Mouse (Mus musculus): ENCODE results near the gene Fam172a. TPM values are rescaled to one million over a fixed set of nuclear protein-coding genes. Genes with fewer than 3 reads are reported as not detected.
"Not testable (repeated sequence)": the region's sequence is repeated elsewhere in the genome, so short reads cannot be mapped to it uniquely, and the experiment has no call there.

The Fam172a gene
- polyA plus RNA-seq (2015; fragmentation: Nextera tagmentation; extraction: Ambion mirVana): 37.1 and 37.3 TPM in 2 replicates

- not testable (repeated sequence) for H3K36me3 ChIP-seq; H3K4me3 ChIP-seq (replicated peaks); H3K9ac ChIP-seq; ATAC-seq (ENCODE audit: insufficient number of reproducible peaks, low FRiP score, low TSS enrichment, low read depth); H3K27ac ChIP-seq (replicated peaks); H3K4me1 ChIP-seq; H3K4me2 ChIP-seq (replicated peaks); H3K9me3 ChIP-seq (replicated peaks); H3K27me3 ChIP-seq
- no CpG with 5 or more reads among the region's 6 CpGs for WGBS
Observed at GRCm38 (mm10) chr13:77701733-77702132, at the start of gene Fam172a. Gene Fam172a, plus strand, starts transcription at chr13:77702033.

DNA sequence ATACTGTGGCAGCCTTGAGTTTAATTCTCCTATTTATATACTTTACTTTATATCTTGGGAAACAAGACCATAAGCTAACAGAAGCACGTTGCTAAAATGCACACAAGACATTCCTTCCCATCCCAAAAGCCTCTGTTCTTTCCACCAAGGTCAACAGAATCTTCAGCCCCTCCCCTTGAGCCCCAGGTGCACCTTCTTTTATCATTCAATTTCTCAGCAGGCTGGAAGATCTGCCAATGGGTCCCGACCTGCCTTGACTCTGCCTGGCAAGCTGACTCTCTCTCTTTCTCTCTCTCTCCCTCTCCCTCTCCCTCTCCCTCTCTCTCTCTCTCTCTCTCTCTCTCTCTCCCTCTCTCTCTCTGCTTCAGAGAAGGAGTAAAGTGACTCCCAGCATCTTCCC lies 13.2 kb upstream of the Fam172a start:
- no peaks in the 10 kb centered on the region for H3K4me1 ChIP-seq
- 26% methylated on average over 2 of the region's 2 CpGs for whole genome bisulfite sequencing
- no peak overlapping the region for H3K9ac ChIP-seq
- H3K4me3 ChIP-seq (replicated peaks): no peak overlapping the region
- H3K36me3 ChIP-seq: no peaks in the 10 kb centered on the region
- ATAC-seq (ENCODE audit: insufficient number of reproducible peaks, low FRiP score, low TSS enrichment, low read depth): no peak
- H3K27me3 ChIP-seq: no peaks in the 10 kb centered on the region
- H3K4me2 ChIP-seq (replicated peaks): no peak overlapping the region
- H3K9me3 ChIP-seq (replicated peaks): no peaks in the 10 kb centered on the region
- no peak overlapping the region for H3K27ac ChIP-seq (replicated peaks)

DNA sequence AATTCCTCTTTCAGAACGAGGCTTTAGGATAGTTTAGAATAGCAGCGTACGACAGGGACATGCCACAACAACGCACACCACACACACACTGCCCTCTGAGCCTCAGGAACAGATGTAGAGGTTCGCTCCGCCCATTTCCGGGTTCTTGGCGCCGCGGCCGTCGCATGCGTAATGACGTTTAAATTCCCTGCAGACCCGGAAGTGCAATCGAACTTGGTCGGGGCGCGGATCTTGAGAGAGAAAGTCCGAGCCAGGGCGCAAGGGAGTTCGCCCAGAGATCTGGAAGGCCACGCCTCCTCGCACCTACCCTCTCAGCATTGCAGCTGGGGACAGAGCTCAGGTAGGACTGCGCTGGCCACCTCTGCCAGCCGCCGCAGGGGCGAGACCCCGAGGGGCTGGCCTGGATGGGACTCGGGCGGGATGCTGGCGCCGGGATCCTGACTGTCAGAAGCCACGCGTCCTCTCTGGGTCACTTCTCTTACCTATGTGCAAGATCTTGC lies 6.7 kb downstream of the Fam172a start:
- Histone ChIP-seq H3K9me3 (replicated peaks) (no peaks in the 10 kb centered on the region), H3K4me3 (replicated peaks) (peak overlapping the region; percentile 84), H3K4me2 (replicated peaks) (peak overlapping the region; percentile 60), H3K4me1 (peaks cover 9% of the 10 kb centered on the region), H3K27ac (replicated peaks) (peak overlapping the region; percentile 30; the same call in 1 of the 2 replicates), H3K9ac (peak overlapping the region; percentile 58), H3K36me3 (no peaks in the 10 kb centered on the region), H3K27me3 (no peaks in the 10 kb centered on the region)
- under 1% methylated on average over 35 of the region's 35 CpGs for WGBS
- ATAC-seq (ENCODE audit: insufficient number of reproducible peaks, low FRiP score, low TSS enrichment, low read depth): peak; percentile 93

DNA sequence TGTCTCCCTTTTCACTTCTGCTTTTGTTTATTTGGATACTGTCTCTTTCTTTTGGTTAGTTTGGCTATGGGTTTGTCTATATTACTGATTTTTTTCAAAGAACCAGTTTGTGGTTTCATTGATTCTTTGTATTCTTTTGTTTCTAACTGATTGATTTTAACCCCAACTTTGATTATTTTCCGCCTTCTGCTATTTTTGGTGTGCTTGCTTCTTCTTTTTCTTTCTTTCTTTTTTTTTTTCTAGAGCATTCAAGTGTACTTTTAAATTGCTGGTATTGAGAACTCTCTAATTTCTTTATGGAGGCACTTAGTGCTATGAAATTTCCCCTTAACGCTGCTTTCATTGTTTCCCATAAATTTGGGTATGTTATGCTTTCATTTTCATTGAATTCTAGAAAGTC lies 15.7 kb downstream of the Fam172a start:
- Histone ChIP-seq H3K4me3 (replicated peaks) (no peak overlapping the region), H3K36me3 (no peaks in the 10 kb centered on the region), H3K27ac (replicated peaks) (no peak overlapping the region), H3K4me1 (no peaks in the 10 kb centered on the region), H3K9me3 (replicated peaks) (no peaks in the 10 kb centered on the region), H3K27me3 (no peaks in the 10 kb centered on the region), H3K9ac (no peak overlapping the region), H3K4me2 (replicated peaks) (no peak overlapping the region)
- 89% methylated on average over 2 of the region's 2 CpGs for WGBS
- no peak for ATAC-seq (ENCODE audit: insufficient number of reproducible peaks, low FRiP score, low TSS enrichment, low read depth)

DNA sequence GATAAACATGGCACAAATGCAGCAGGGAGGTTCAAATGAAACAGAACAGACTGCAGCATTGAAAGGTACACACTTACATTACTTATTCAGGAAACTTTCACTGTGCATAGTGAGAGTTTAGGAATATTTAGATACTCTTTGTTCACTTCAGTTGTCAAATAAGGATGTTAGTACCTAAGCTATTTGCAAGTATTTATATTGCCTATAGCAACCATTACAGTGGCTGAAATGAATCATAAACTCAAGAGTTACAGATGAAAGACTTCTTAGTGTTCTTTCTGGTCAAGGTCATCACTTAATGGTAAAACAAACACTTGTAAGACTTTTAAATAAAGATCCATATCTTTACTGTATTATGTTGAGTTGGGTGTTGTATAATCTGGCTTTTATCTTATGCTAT lies 41.0 kb downstream of the Fam172a start:
- Histone ChIP-seq H3K4me1 (no peaks in the 10 kb centered on the region), H3K4me2 (replicated peaks) (no peak overlapping the region), H3K27me3 (no peaks in the 10 kb centered on the region), H3K27ac (replicated peaks) (no peak overlapping the region), H3K4me3 (replicated peaks) (no peak overlapping the region), H3K9ac (no peak overlapping the region), H3K9me3 (replicated peaks) (no peaks in the 10 kb centered on the region), H3K36me3 (no peaks in the 10 kb centered on the region)
- ATAC-seq (ENCODE audit: insufficient number of reproducible peaks, low FRiP score, low TSS enrichment, low read depth): no peak

DNA sequence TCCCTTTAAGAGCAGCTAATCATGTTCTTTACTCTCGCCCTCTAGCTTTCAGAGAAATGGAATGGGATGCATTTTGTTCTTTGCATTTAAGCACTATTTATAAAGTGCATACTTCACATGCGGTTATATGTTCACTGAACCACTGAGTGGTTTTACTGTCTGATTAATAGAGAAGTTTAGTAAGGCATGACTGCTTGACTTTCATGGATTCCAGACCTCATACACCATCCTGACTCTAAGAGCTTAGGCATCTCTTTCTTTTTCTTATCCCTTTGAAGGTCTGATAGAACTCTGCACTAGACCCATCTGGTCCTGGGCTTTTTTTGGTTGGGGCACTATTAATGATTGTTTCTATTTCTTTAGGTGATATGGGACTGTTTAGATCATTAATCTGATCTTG lies 75.8 kb downstream of the Fam172a start:
- H3K4me3 ChIP-seq (replicated peaks): no peak overlapping the region
- H3K4me2 ChIP-seq (replicated peaks): no peak overlapping the region
- H3K9ac ChIP-seq: no peak overlapping the region
- H3K27ac ChIP-seq (replicated peaks): no peak overlapping the region
- H3K27me3 ChIP-seq: no peaks in the 10 kb centered on the region
- H3K9me3 ChIP-seq (replicated peaks): no peaks in the 10 kb centered on the region; the same call in 1 of the 2 replicates
- no peaks in the 10 kb centered on the region for H3K36me3 ChIP-seq
- 70% methylated on average over 2 of the region's 2 CpGs for WGBS
- ATAC-seq (ENCODE audit: insufficient number of reproducible peaks, low FRiP score, low TSS enrichment, low read depth): no peak
- H3K4me1 ChIP-seq: no peaks in the 10 kb centered on the region

GRCm38 (mm10) chr13:77807341-77807740 lies 105.5 kb downstream of the Fam172a start:
- not testable (repeated sequence) for H3K27ac ChIP-seq (replicated peaks); H3K4me1 ChIP-seq; H3K4me2 ChIP-seq (replicated peaks); H3K9me3 ChIP-seq (replicated peaks); H3K36me3 ChIP-seq; H3K4me3 ChIP-seq (replicated peaks); H3K27me3 ChIP-seq; ATAC-seq (ENCODE audit: insufficient number of reproducible peaks, low FRiP score, low TSS enrichment, low read depth); H3K9ac ChIP-seq
- WGBS: 91% methylated on average over 2 of the region's 2 CpGs

DNA sequence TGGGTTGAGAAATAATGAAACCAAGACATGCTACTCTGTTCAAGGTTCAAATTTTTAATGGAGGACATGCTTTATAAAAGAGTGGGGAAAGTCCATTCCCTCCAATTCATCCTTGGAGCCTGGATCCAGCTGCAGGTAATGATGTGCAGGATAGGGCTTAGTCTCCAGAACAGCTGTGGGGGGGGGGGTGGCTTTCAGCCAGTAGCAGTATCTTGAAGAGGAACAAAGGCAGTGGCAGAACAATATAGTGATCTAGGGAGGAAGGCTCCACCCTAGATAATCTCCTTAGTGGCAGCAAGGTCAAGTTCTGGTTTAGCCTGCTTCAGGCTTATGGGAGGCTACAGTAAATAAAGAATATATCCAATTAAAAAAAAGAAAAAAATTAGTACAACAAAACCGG lies 108.6 kb downstream of the Fam172a start:
- Histone ChIP-seq H3K4me2 (replicated peaks) (no peak overlapping the region), H3K4me1 (no peaks in the 10 kb centered on the region), H3K4me3 (replicated peaks) (no peak overlapping the region), H3K36me3 (no peaks in the 10 kb centered on the region), H3K27me3 (no peaks in the 10 kb centered on the region), H3K27ac (replicated peaks) (no peak overlapping the region), H3K9me3 (replicated peaks) (no peaks in the 10 kb centered on the region), H3K9ac (no peak overlapping the region)
- ATAC-seq (ENCODE audit: insufficient number of reproducible peaks, low FRiP score, low TSS enrichment, low read depth): no peak
- WGBS: 87% methylated on average over 1 of the region's 1 CpGs

- H3K27ac ChIP-seq (replicated peaks): no peak overlapping the region
- no peak for ATAC-seq (ENCODE audit: insufficient number of reproducible peaks, low FRiP score, low TSS enrichment, low read depth)
- 83% methylated on average over 4 of the region's 4 CpGs for WGBS
- no peak overlapping the region for H3K4me2 ChIP-seq (replicated peaks)
- H3K9me3 ChIP-seq (replicated peaks): no peaks in the 10 kb centered on the region
- H3K36me3 ChIP-seq: no peaks in the 10 kb centered on the region
- no peak overlapping the region for H3K4me3 ChIP-seq (replicated peaks)
- H3K9ac ChIP-seq: no peak overlapping the region
- no peaks in the 10 kb centered on the region for H3K27me3 ChIP-seq
- no peaks in the 10 kb centered on the region for H3K4me1 ChIP-seq
Observed at GRCm38 (mm10) chr13:77826138-77826537, 124.3 kb downstream of the Fam172a start.

- H3K9me3 ChIP-seq (replicated peaks): no peaks in the 10 kb centered on the region
- 87% methylated on average over 2 of the region's 2 CpGs for WGBS
- H3K4me3 ChIP-seq (replicated peaks): no peak overlapping the region
- no peak for ATAC-seq (ENCODE audit: insufficient number of reproducible peaks, low FRiP score, low TSS enrichment, low read depth)
- H3K9ac ChIP-seq: no peak overlapping the region
- H3K27ac ChIP-seq (replicated peaks): no peak overlapping the region
- no peak overlapping the region for H3K4me2 ChIP-seq (replicated peaks)
- no peaks in the 10 kb centered on the region for H3K4me1 ChIP-seq
- no peaks in the 10 kb centered on the region for H3K27me3 ChIP-seq
- no peaks in the 10 kb centered on the region for H3K36me3 ChIP-seq
Observed at GRCm38 (mm10) chr13:77843017-77843654, 141.3 kb downstream of the Fam172a start.

GRCm38 (mm10) chr13:77848868-77849267 lies 147.0 kb downstream of the Fam172a start:
- Histone ChIP-seq H3K36me3 (no peaks in the 10 kb centered on the region), H3K27ac (replicated peaks) (no peak overlapping the region), H3K4me3 (replicated peaks) (no peak overlapping the region), H3K4me2 (replicated peaks) (no peak overlapping the region), H3K27me3 (no peaks in the 10 kb centered on the region), H3K4me1 (no peaks in the 10 kb centered on the region), H3K9ac (no peak overlapping the region), H3K9me3 (replicated peaks) (no peaks in the 10 kb centered on the region)
- ATAC-seq (ENCODE audit: insufficient number of reproducible peaks, low FRiP score, low TSS enrichment, low read depth): no peak
- 73% methylated on average over 4 of the region's 4 CpGs for WGBS

DNA sequence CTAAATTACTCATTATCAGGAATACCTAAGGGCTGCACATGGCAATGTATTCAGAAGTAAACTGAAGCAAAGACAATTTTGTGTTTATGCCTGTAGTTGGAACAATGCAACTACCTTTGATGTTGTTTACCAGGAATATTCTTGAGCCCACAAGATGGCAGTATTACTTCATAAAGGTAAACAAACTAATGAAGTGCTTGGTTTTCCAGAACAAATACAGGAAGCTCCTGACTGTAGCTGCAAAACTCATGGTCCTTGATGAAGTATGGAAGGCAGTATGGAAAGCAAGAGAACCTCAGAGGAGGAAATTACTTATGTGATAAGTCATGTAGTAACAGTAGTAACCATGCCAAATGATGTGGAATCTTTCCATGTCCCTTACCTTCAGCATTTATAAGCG lies 163.0 kb downstream of the Fam172a start:
- no peaks in the 10 kb centered on the region for H3K36me3 ChIP-seq
- no peak overlapping the region for H3K27ac ChIP-seq (replicated peaks)
- 95% methylated on average over 1 of the region's 1 CpGs for WGBS
- H3K9ac ChIP-seq: no peak overlapping the region
- no peak overlapping the region for H3K4me2 ChIP-seq (replicated peaks)
- no peaks in the 10 kb centered on the region for H3K9me3 ChIP-seq (replicated peaks)
- H3K27me3 ChIP-seq: no peaks in the 10 kb centered on the region
- no peak overlapping the region for H3K4me3 ChIP-seq (replicated peaks)
- ATAC-seq (ENCODE audit: insufficient number of reproducible peaks, low FRiP score, low TSS enrichment, low read depth): no peak
- no peaks in the 10 kb centered on the region for H3K4me1 ChIP-seq
